Mouse (Mus musculus) macrophage (primary cell): ENCODE data around the gene Pld6. TPM values are rescaled to one million over a fixed set of nuclear protein-coding genes. Genes with fewer than 3 reads are reported as not detected.

Experiments used
- H3K27ac ChIP-seq: fragments of 350-480 bp; formaldehyde crosslinking; 2 replicates; pipeline ENCODE4 v1.9.0; 2021
- H3K36me3 ChIP-seq: fragments of 350-480 bp; formaldehyde crosslinking; 2 replicates; pipeline ENCODE4 v1.9.0; 2021; ENCODE audit errors: inconsistent target
- H3K4me3 ChIP-seq: fragments of 350-480 bp; formaldehyde crosslinking; 2 replicates; pipeline ENCODE4 v1.9.0; 2021; ENCODE audit errors: inconsistent target
- H3K79me2 ChIP-seq: fragments of 350-480 bp; formaldehyde crosslinking; 2 replicates; pipeline ENCODE4 v1.9.0; 2021; ENCODE audit errors: inconsistent target
- WGBS: methylation state at CpG from one replicate; pipeline ENCODE4 v1.1.7; 2026; ENCODE audit warnings: inconsistent platforms; ENCODE audit not compliant: missing documents; 5-methylcytosine and 5-hydroxymethylcytosine counted together
- polyA plus RNA-seq: library from polyadenylated mRNA; stranded (reverse); fragments of 250-400 nt; gene quantifications from 3 replicates; pipeline ENCODE4 v1.2.4, GENCODE M21; 2018; ENCODE audit warnings: inconsistent platforms

Gene Pld6
- polyA plus RNA-seq, 1 experiment from 2014 or later: not detected

DNA sequence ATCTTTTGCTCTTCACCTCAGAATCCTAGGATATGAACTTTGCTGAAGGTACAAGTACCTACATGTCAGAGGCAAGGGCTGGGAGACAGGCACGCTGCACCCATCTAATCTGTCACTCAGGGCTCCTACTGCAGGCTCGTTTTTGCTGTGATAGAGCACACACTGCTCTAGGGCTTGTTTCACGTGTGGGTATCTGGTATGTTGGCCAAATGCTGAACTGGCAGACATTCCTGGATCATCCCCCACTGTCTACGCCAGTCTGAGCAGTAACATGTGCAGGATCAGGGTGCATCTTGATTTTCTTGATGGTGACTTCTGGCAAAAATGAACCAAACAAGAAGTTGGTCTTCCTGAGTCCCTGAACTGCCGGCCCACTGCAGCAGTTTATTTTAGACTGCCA lies 10.2 kb downstream of the Pld6 start:
- Histone ChIP-seq H3K36me3 (peaks cover under 1% of the 10 kb centered on the region; the same call in 1 of the 2 replicates), H3K4me3 (no peak overlapping the region), H3K27ac (no peak overlapping the region), H3K79me2 (no peaks in the 10 kb centered on the region)
- WGBS: 90% methylated on average over 5 of the region's 5 CpGs

DNA sequence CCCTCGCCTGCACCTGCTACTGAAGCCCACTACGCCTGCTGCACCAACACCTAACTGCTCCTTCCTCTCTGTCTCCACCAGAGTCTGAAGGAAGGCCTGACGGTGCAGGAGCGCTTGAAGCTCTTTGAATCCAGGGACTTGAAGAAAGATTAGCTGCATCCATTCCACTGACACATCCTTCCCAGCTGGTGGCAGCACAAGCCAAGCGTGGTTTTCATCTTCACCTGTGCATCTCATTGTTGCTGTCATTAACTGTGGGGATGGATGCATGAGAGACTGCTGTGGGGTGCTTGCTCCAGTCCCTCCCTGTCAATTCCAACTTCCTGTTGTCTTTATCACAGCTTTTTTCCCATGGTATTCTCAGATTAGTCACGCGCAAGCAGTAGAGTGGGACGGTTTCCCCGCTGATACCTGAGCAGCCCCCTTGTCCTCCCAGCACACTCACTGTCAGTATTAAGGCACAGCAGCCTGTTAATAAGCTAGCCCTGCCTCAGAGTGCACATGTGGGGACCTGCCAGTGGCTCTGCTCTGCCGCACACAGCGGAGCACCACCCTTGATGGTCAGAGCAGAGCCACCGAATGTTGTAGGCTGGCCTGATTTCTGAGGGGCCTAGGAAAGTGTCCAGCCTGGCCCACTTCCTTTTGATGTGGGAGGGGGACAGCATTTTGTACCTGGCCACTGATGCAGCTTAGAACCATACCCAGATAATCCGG lies 11.9 kb downstream of the Pld6 start:
- Histone ChIP-seq H3K4me3 (no peak overlapping the region), H3K79me2 (no peaks in the 10 kb centered on the region), H3K36me3 (peaks cover 11% of the 10 kb centered on the region; the same call in 1 of the 2 replicates), H3K27ac (no peak overlapping the region)
- 92% methylated on average over 12 of the region's 13 CpGs for WGBS

DNA sequence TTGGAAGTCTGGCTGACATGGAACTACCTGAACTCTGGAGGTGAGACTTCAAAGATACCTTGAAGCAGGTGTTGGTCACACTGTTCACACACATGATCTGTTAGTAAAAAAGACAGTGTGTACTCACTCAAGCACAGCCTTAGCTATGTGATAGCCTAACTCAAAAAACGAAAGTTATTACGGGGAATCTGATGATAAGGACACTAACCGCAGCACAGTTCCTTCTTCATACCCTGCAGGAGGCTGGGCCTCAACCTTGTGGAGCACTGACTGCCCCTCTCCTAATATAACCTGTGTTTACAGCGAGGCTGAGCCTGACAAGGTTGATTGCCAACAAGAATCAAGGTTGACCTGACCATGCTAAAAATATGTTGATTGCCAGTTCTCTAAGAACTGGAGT lies 12.9 kb downstream of the Pld6 start:
- Histone ChIP-seq H3K36me3 (peaks cover 16% of the 10 kb centered on the region; the same call in 1 of the 2 replicates), H3K27ac (no peak overlapping the region), H3K79me2 (no peaks in the 10 kb centered on the region), H3K4me3 (no peak overlapping the region)
- WGBS: 25% methylated on average over 4 of the region's 4 CpGs

- H3K36me3 ChIP-seq: peaks cover 29% of the 10 kb centered on the region
- H3K79me2 ChIP-seq: no peaks in the 10 kb centered on the region
- WGBS: 96% methylated on average over 4 of the region's 4 CpGs
Observed at GRCm38 (mm10) chr11:59772902-59773301, 14.5 kb downstream of the Pld6 start.

GRCm38 (mm10) chr11:59772291-59772690 lies 15.2 kb downstream of the Pld6 start:
- WGBS: 91% methylated on average over 2 of the region's 2 CpGs
- peaks cover 35% of the 10 kb centered on the region for H3K36me3 ChIP-seq
- no peak overlapping the region for H3K27ac ChIP-seq

More at GRCm38 (mm10) chr11:59772902-59773301, 14.5 kb downstream of the Pld6 start:
- Histone ChIP-seq H3K4me3 (no peak overlapping the region), H3K27ac (no peak overlapping the region)

DNA sequence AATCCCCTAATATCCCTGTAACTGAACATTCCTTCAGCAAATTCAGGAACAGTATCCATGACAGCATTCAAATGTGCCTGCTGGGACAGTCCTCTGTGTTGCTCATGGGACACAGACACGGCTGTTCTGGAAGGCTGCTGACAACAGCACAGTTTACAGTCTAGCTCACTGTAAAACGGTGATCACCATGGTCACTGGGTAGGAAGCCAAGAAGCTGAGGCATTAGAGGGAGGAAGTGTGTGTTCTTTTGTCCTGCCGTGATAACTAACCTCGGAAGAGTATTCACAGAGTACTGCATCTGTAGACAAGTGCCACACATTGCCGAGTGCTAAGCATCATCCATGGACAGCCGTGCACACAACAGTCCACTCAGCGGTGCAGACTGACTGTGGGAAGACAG lies 16.7 kb downstream of the Pld6 start:
- 32% methylated on average over 7 of the region's 7 CpGs for WGBS

More at GRCm38 (mm10) chr11:59772291-59772690, 15.2 kb downstream of the Pld6 start:
- H3K79me2 ChIP-seq: no peaks in the 10 kb centered on the region
- no peak overlapping the region for H3K4me3 ChIP-seq

DNA sequence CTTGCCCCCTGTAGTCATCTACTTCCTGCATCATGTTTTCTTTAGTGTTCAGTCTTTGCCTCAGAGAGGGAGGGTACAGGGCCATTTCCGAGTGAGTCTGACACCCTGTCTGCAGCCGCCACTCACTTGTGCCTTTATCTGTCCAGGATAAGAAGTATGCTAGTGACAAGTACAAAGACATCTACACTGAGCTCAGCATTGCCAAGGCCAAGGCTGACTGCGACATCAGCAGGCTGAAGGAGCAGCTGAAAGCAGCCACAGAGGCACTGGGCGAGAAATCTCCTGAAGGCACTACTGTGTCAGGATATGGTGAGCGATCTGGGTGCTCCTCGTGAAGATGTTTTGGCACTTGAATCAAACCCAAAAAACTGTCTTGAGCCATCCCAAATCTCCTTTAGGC lies 17.7 kb downstream of the Pld6 start:
- no peak overlapping the region for H3K27ac ChIP-seq
- WGBS: 93% methylated on average over 6 of the region's 6 CpGs
- no peak overlapping the region for H3K4me3 ChIP-seq
- H3K79me2 ChIP-seq: no peaks in the 10 kb centered on the region
- peaks cover 55% of the 10 kb centered on the region for H3K36me3 ChIP-seq

More for the DNA sequence above, 16.7 kb downstream of the Pld6 start:
- H3K4me3 ChIP-seq: no peak overlapping the region
- peaks cover 47% of the 10 kb centered on the region for H3K36me3 ChIP-seq
- no peak overlapping the region for H3K27ac ChIP-seq
- H3K79me2 ChIP-seq: no peaks in the 10 kb centered on the region

- H3K27ac ChIP-seq: no peak overlapping the region
- 83% methylated on average over 2 of the region's 2 CpGs for WGBS
- H3K4me3 ChIP-seq: no peak overlapping the region
- no peaks in the 10 kb centered on the region for H3K79me2 ChIP-seq
- peaks cover 58% of the 10 kb centered on the region for H3K36me3 ChIP-seq
Observed at GRCm38 (mm10) chr11:59769307-59769706, 18.1 kb downstream of the Pld6 start.

DNA sequence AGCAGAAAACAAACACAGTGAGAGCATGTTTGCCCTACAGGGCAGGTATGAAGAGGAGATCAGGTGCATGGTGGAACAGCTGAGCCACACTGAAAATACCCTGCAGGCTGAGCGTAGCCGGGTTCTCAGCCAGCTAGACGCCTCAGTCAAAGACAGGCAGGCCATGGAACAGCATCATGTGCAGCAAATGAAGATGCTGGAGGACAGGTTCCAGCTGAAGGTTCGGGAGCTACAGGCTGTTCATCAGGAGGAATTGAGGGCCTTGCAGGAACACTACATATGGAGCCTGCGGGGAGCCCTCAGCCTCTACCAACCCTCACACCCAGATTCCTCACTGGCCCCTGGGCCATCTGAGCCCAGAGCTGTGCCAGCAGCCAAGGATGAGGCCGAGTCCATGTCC lies 26.6 kb downstream of the Pld6 start:
- Histone ChIP-seq H3K36me3 (peaks cover 36% of the 10 kb centered on the region), H3K4me3 (no peak overlapping the region), H3K27ac (no peak overlapping the region), H3K79me2 (no peaks in the 10 kb centered on the region)
- 96% methylated on average over 6 of the region's 6 CpGs for WGBS

DNA sequence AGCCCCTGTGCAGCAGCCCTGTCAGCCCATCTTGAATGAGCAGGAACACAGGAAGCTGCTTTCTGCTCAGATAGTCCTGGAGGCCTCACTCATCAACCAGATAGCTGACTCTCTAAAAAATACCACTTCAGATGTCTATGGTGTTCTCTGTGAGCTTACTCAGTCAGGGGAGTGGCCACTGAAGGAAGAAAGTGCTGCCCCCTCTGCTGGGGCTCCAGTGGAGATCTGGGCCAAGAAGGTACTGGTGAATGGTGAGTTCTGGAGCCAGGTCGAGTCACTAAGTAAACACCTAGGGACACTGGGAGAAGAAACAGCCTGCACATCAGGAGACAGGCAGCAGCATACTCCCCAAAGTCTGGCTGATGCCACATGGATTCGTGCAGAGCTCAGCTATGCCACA lies 27.8 kb downstream of the Pld6 start:
- WGBS: 87% methylated on average over 2 of the region's 2 CpGs
- Histone ChIP-seq H3K79me2 (no peaks in the 10 kb centered on the region), H3K27ac (no peak overlapping the region), H3K36me3 (peaks cover 38% of the 10 kb centered on the region; the same call in 1 of the 2 replicates), H3K4me3 (no peak overlapping the region)

GRCm38 (mm10) chr11:59759178-59759577 lies 28.3 kb downstream of the Pld6 start:
- H3K27ac ChIP-seq: no peak overlapping the region
- WGBS: 90% methylated on average over 4 of the region's 4 CpGs
- peaks cover 33% of the 10 kb centered on the region; the same call in 1 of the 2 replicates for H3K36me3 ChIP-seq
- no peak overlapping the region for H3K4me3 ChIP-seq
- H3K79me2 ChIP-seq: no peaks in the 10 kb centered on the region

DNA sequence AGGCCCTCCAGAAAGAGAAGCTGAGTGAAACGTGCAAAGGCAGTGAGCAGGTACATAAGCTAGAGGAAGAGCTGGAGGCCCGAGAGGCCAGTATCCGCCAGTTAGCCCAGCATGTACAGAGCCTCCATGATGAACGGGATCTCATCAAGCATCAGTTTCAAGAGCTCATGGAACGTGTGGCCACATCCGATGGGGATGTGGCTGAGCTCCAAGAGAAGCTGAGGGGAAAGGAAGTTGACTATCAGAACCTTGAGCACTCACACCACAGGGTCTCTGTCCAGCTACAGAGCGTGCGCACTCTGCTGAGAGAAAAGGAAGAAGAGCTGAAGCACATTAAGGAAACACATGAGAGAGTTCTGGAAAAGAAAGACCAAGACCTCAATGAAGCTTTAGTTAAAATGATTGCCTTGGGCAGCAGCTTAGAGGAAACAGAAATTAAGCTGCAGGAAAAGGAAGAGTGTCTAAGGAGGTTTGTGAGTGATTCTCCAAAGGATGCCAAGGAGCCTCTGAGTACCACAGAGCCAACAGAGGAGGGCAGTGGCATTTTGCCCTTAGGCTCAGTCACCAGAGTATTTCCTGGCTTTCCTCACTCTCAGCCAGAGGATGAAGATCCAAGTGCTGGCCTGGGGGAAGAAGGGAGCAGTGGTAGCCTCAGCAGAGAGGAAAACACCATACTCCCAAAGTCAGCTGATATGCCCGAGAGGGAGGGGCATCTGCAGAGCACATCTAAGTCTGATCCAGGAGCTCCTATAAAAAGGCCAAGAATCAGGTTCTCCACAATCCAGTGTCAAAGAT lies 29.1 kb downstream of the Pld6 start:
- no peak overlapping the region for H3K4me3 ChIP-seq
- no peaks in the 10 kb centered on the region for H3K79me2 ChIP-seq
- peaks cover 32% of the 10 kb centered on the region; the same call in 1 of the 2 replicates for H3K36me3 ChIP-seq
- no peak overlapping the region for H3K27ac ChIP-seq
- 81% methylated on average over 9 of the region's 9 CpGs for WGBS

- WGBS: 86% methylated on average over 4 of the region's 4 CpGs
- no peaks in the 10 kb centered on the region for H3K79me2 ChIP-seq
- peaks cover 48% of the 10 kb centered on the region; the same call in 1 of the 2 replicates for H3K36me3 ChIP-seq
Observed at GRCm38 (mm10) chr11:59756351-59756750, 31.1 kb downstream of the Pld6 start.

GRCm38 (mm10) chr11:59754504-59754903 lies 32.9 kb downstream of the Pld6 start:
- Histone ChIP-seq H3K79me2 (no peaks in the 10 kb centered on the region), H3K36me3 (peaks cover 46% of the 10 kb centered on the region; the same call in 1 of the 2 replicates), H3K4me3 (no peak overlapping the region), H3K27ac (no peak overlapping the region)
- 93% methylated on average over 6 of the region's 6 CpGs for WGBS

More at GRCm38 (mm10) chr11:59756351-59756750, 31.1 kb downstream of the Pld6 start:
- H3K27ac ChIP-seq: no peak overlapping the region
- no peak overlapping the region for H3K4me3 ChIP-seq

DNA sequence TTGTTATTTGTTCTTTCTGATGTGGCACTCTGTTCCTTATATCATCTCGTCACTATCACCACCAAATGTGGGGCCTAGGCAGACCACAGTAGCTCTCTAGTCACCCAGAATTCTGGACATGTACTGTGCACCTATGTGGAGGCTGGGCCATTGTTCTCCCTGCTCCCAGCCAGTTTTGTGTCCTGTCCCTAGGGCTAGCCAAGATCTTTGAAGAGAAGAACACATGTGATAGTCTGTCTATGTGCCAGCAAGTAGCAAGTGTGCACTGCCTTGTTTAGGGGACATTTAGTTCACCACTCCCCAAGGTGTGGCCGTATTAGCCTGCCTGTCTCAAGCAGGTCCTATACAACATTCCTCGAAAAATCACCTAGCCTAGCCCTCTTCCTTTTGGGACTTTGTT lies 38.4 kb downstream of the Pld6 start:
- no peak overlapping the region for H3K4me3 ChIP-seq
- peaks cover 23% of the 10 kb centered on the region; the same call in 1 of the 2 replicates for H3K36me3 ChIP-seq
- no peak overlapping the region for H3K27ac ChIP-seq
- no peaks in the 10 kb centered on the region for H3K79me2 ChIP-seq
- 98% methylated on average over 3 of the region's 3 CpGs for WGBS
